Mouse (Mus musculus): ENCODE results near the gene Gm5039.
"Not testable (repeated sequence)": the region's sequence is repeated elsewhere in the genome, so short reads cannot be mapped to it uniquely, and the experiment has no call there.

The Gm5039 gene

GRCm38 (mm10) chr12:88323926-88324325, at the start of gene Gm5039:
Gene Gm5039, minus strand, starts transcription at chr12:88324026.
- not testable (repeated sequence) for DNase-seq (ENCODE audit: low spot score)

GRCm38 (mm10) chr12:88372018-88372417, 48.2 kb upstream of the Gm5039 start:
- no peak for DNase-seq (ENCODE audit: low spot score)

GRCm38 (mm10) chr12:88370321-88370720, 46.5 kb upstream of the Gm5039 start:
- DNase-seq (ENCODE audit: low spot score), result not testable (repeated sequence)

- not testable (repeated sequence) for DNase-seq (ENCODE audit: low spot score)
Measured at GRCm38 (mm10) chr12:88369690-88370089, 45.9 kb upstream of the Gm5039 start.

GRCm38 (mm10) chr12:88368618-88369017, 44.8 kb upstream of the Gm5039 start:
- no peak for DNase-seq (ENCODE audit: low spot score)

GRCm38 (mm10) chr12:88367673-88368072, 43.8 kb upstream of the Gm5039 start:
- no peak for DNase-seq (ENCODE audit: low spot score)

GRCm38 (mm10) chr12:88361120-88361445, 37.3 kb upstream of the Gm5039 start:
- DNase-seq (ENCODE audit: low spot score), result no peak

- DNase-seq (ENCODE audit: low spot score), result peak; percentile 91
Measured at GRCm38 (mm10) chr12:88360441-88361119, 36.8 kb upstream of the Gm5039 start, which contains the start of gene Adck1. Gene Adck1, plus strand, starts transcription at chr12:88360554.

- no peak for DNase-seq (ENCODE audit: low spot score)
Measured at GRCm38 (mm10) chr12:88354182-88354702, 30.4 kb upstream of the Gm5039 start.

GRCm38 (mm10) chr12:88341286-88341685, 17.5 kb upstream of the Gm5039 start:
- DNase-seq (ENCODE audit: low spot score), result not testable (repeated sequence)

GRCm38 (mm10) chr12:88336662-88337413, 13.0 kb upstream of the Gm5039 start:
- not testable (repeated sequence) for DNase-seq (ENCODE audit: low spot score)

- no peak for DNase-seq (ENCODE audit: low spot score)
Measured at GRCm38 (mm10) chr12:88314556-88314955, 9.3 kb downstream of the Gm5039 start.

- DNase-seq (ENCODE audit: low spot score), result not testable (repeated sequence)
Measured at GRCm38 (mm10) chr12:88297171-88297570, 26.7 kb downstream of the Gm5039 start.

- not testable (repeated sequence) for DNase-seq (ENCODE audit: low spot score)
Measured at GRCm38 (mm10) chr12:88293082-88293481, 30.7 kb downstream of the Gm5039 start.

- DNase-seq (ENCODE audit: low spot score), result not testable (repeated sequence)
Measured at GRCm38 (mm10) chr12:88285224-88285623, 38.6 kb downstream of the Gm5039 start.

- not testable (repeated sequence) for DNase-seq (ENCODE audit: low spot score)
Measured at GRCm38 (mm10) chr12:88274400-88274799, 49.4 kb downstream of the Gm5039 start, which contains the start of gene Gm5662. Gene Gm5662, minus strand, starts transcription at chr12:88274500.

All from left cerebral cortex, adult 11 months (tissue).